Mouse (Mus musculus): Measurements from ENCODE around the gene Ncaph. TPM values are rescaled to one million over a fixed set of nuclear protein-coding genes. Genes with fewer than 3 reads are reported as not detected.
"Not testable (repeated sequence)": the region's sequence is repeated elsewhere in the genome, so short reads cannot be mapped to it uniquely, and the experiment has no call there.

Gene Ncaph
- polyA plus RNA-seq, 1 experiment from 2014 or later: 82.5 TPM

- Histone ChIP-seq H3K4me1 (replicated peaks; ENCODE audit: control insufficient read depth, insufficient read depth, low read length) (peaks cover 14% of the 10 kb centered on the region), H3K27me3 (replicated peaks; ENCODE audit: control insufficient read depth, insufficient read depth, low read length) (no peaks in the 10 kb centered on the region), H3K9ac (ENCODE audit: low read length) (no peak overlapping the region), H3K36me3 (ENCODE audit: control insufficient read depth, insufficient read depth, low read length) (peaks cover 36% of the 10 kb centered on the region), H3K4me2 (ENCODE audit: low read length) (no peak overlapping the region), H3K4me3 (ENCODE audit: low read depth, low read length) (no peak overlapping the region), H3K9me3 (ENCODE audit: control insufficient read depth, low read length) (no peaks in the 10 kb centered on the region), H3K27ac (ENCODE audit: low read depth) (no peak overlapping the region)
- no peak for DNase-seq (ENCODE audit: low spot score)
- 84% methylated on average over 5 of the region's 5 CpGs for WGBS
- no peak for ATAC-seq (replicated peaks; ENCODE audit: low FRiP score, low TSS enrichment, low read depth)
Measured at GRCm38 (mm10) chr2:127128926-127129325, 4.8 kb downstream of the Ncaph start.

GRCm38 (mm10) chr2:127121591-127122235 lies 12.0 kb downstream of the Ncaph start:
- no peak for DNase-seq (ENCODE audit: low spot score)
- H3K27ac ChIP-seq (ENCODE audit: low read depth): no peak overlapping the region
- 92% methylated on average over 8 of the region's 8 CpGs for WGBS
- H3K9ac ChIP-seq (ENCODE audit: low read length): no peak overlapping the region
- peaks cover 87% of the 10 kb centered on the region for H3K36me3 ChIP-seq (ENCODE audit: control insufficient read depth, insufficient read depth, low read length)
- H3K9me3 ChIP-seq (ENCODE audit: control insufficient read depth, low read length): no peaks in the 10 kb centered on the region
- H3K4me3 ChIP-seq (ENCODE audit: low read depth, low read length): no peak overlapping the region
- H3K4me1 ChIP-seq (replicated peaks; ENCODE audit: control insufficient read depth, insufficient read depth, low read length): no peaks in the 10 kb centered on the region
- no peak for ATAC-seq (replicated peaks; ENCODE audit: low FRiP score, low TSS enrichment, low read depth)
- no peaks in the 10 kb centered on the region for H3K27me3 ChIP-seq (replicated peaks; ENCODE audit: control insufficient read depth, insufficient read depth, low read length)
- H3K4me2 ChIP-seq (ENCODE audit: low read length): no peak overlapping the region

GRCm38 (mm10) chr2:127108986-127109385 lies 24.8 kb downstream of the Ncaph start:
- no peak overlapping the region for H3K4me2 ChIP-seq (ENCODE audit: low read length)
- H3K4me3 ChIP-seq (ENCODE audit: low read depth, low read length): no peak overlapping the region
- no peak overlapping the region for H3K27ac ChIP-seq (ENCODE audit: low read depth)
- no peaks in the 10 kb centered on the region for H3K27me3 ChIP-seq (replicated peaks; ENCODE audit: control insufficient read depth, insufficient read depth, low read length)
- ATAC-seq (replicated peaks; ENCODE audit: low FRiP score, low TSS enrichment, low read depth): no peak
- peaks cover 78% of the 10 kb centered on the region for H3K36me3 ChIP-seq (ENCODE audit: control insufficient read depth, insufficient read depth, low read length)
- DNase-seq (ENCODE audit: low spot score): no peak
- no peaks in the 10 kb centered on the region for H3K9me3 ChIP-seq (ENCODE audit: control insufficient read depth, low read length)
- no peaks in the 10 kb centered on the region for H3K4me1 ChIP-seq (replicated peaks; ENCODE audit: control insufficient read depth, insufficient read depth, low read length)
- no peak overlapping the region for H3K9ac ChIP-seq (ENCODE audit: low read length)
- WGBS: 93% methylated on average over 4 of the region's 4 CpGs

DNA sequence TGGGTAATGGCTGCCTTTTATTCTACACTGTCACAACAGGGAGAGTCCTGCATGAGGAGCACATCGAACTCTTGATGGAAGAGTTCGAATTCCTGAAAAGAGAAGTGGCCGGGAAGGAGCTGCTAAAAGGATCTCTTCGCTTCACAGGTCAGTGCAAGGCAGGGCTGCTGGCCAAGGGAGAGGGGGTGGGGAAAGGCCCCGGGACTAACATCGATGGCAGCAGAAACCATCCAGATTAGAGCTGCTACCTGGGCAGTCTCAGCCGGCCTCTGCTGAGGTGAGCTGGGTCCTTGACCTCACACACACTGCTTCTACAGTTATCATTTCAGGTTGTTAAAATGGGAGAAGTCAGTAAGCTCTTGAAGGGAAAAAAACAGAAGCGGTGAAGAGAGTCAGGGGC lies 41.8 kb downstream of the Ncaph start:
- Histone ChIP-seq H3K9ac (ENCODE audit: low read length) (no peak overlapping the region), H3K9me3 (ENCODE audit: control insufficient read depth, low read length) (no peaks in the 10 kb centered on the region), H3K27me3 (replicated peaks; ENCODE audit: control insufficient read depth, insufficient read depth, low read length) (no peaks in the 10 kb centered on the region), H3K36me3 (ENCODE audit: control insufficient read depth, insufficient read depth, low read length) (peaks cover 5% of the 10 kb centered on the region; the same call in 1 of the 2 replicates), H3K27ac (ENCODE audit: low read depth) (no peak overlapping the region), H3K4me1 (replicated peaks; ENCODE audit: control insufficient read depth, insufficient read depth, low read length) (no peaks in the 10 kb centered on the region), H3K4me3 (ENCODE audit: low read depth, low read length) (no peak overlapping the region), H3K4me2 (ENCODE audit: low read length) (no peak overlapping the region)
- 58% methylated on average over 8 of the region's 8 CpGs for WGBS
- ATAC-seq (replicated peaks; ENCODE audit: low FRiP score, low TSS enrichment, low read depth): no peak
- no peak for DNase-seq (ENCODE audit: low spot score)

DNA sequence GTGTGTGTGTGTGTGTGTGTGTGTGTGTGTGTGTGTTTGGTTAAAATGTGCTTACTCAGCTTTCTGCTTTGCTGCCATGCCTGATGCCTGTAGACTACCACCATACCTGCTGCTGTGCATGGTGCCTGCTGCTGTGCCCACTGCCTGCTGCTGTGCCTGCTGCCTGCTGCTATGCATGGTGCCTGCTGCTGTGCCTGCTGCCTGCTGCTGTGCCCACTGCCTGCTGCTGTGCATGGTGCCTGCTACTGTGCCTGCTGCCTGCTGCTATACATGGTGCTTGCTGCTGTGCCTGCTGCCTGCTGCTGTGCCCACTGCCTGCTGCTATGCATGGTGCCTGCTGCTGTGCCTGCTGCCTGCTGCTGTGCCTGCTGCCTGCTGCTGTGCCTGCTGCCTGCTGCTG lies 43.6 kb downstream of the Ncaph start:
- not testable (repeated sequence) for H3K4me2 ChIP-seq (ENCODE audit: low read length); H3K4me1 ChIP-seq (replicated peaks; ENCODE audit: control insufficient read depth, insufficient read depth, low read length); H3K36me3 ChIP-seq (ENCODE audit: control insufficient read depth, insufficient read depth, low read length); H3K9ac ChIP-seq (ENCODE audit: low read length); H3K27ac ChIP-seq (ENCODE audit: low read depth); H3K4me3 ChIP-seq (ENCODE audit: low read depth, low read length); DNase-seq (ENCODE audit: low spot score); H3K27me3 ChIP-seq (replicated peaks; ENCODE audit: control insufficient read depth, insufficient read depth, low read length); ATAC-seq (replicated peaks; ENCODE audit: low FRiP score, low TSS enrichment, low read depth); H3K9me3 ChIP-seq (ENCODE audit: control insufficient read depth, low read length)

GRCm38 (mm10) chr2:127086235-127086634 lies 47.5 kb downstream of the Ncaph start:
- 93% methylated on average over 5 of the region's 5 CpGs for whole genome bisulfite sequencing
- Histone ChIP-seq H3K4me3 (ENCODE audit: low read depth, low read length) (no peak overlapping the region), H3K4me2 (ENCODE audit: low read length) (no peak overlapping the region), H3K9me3 (ENCODE audit: control insufficient read depth, low read length) (no peaks in the 10 kb centered on the region), H3K27ac (ENCODE audit: low read depth) (no peak overlapping the region), H3K27me3 (replicated peaks; ENCODE audit: control insufficient read depth, insufficient read depth, low read length) (no peaks in the 10 kb centered on the region), H3K4me1 (replicated peaks; ENCODE audit: control insufficient read depth, insufficient read depth, low read length) (no peaks in the 10 kb centered on the region), H3K9ac (ENCODE audit: low read length) (no peak overlapping the region), H3K36me3 (ENCODE audit: control insufficient read depth, insufficient read depth, low read length) (0 out of 2 replicates have a peak, but pooled peaks cover 3% of the 10 kb centered on the region)
- no peak for ATAC-seq (replicated peaks; ENCODE audit: low FRiP score, low TSS enrichment, low read depth)
- DNase-seq (ENCODE audit: low spot score): no peak

GRCm38 (mm10) chr2:127080591-127081218 lies 53.0 kb downstream of the Ncaph start:
- WGBS: 91% methylated on average over 11 of the region's 11 CpGs
- Histone ChIP-seq H3K27ac (ENCODE audit: low read depth) (no peak overlapping the region), H3K9ac (ENCODE audit: low read length) (no peak overlapping the region), H3K4me2 (ENCODE audit: low read length) (no peak overlapping the region), H3K9me3 (ENCODE audit: control insufficient read depth, low read length) (no peaks in the 10 kb centered on the region), H3K4me1 (replicated peaks; ENCODE audit: control insufficient read depth, insufficient read depth, low read length) (no peaks in the 10 kb centered on the region), H3K27me3 (replicated peaks; ENCODE audit: control insufficient read depth, insufficient read depth, low read length) (no peaks in the 10 kb centered on the region), H3K4me3 (ENCODE audit: low read depth, low read length) (no peak overlapping the region), H3K36me3 (ENCODE audit: control insufficient read depth, insufficient read depth, low read length) (no peaks in the 10 kb centered on the region)
- no peak for ATAC-seq (replicated peaks; ENCODE audit: low FRiP score, low TSS enrichment, low read depth)
- no peak for DNase-seq (ENCODE audit: low spot score)

- no peak overlapping the region for H3K27ac ChIP-seq (ENCODE audit: low read depth)
- 91% methylated on average over 11 of the region's 11 CpGs for WGBS
- no peak for DNase-seq (ENCODE audit: low spot score)
- no peaks in the 10 kb centered on the region for H3K27me3 ChIP-seq (replicated peaks; ENCODE audit: control insufficient read depth, insufficient read depth, low read length)
- no peak overlapping the region for H3K9ac ChIP-seq (ENCODE audit: low read length)
- no peak overlapping the region for H3K4me2 ChIP-seq (ENCODE audit: low read length)
- no peak overlapping the region for H3K4me3 ChIP-seq (ENCODE audit: low read depth, low read length)
- no peak for ATAC-seq (replicated peaks; ENCODE audit: low FRiP score, low TSS enrichment, low read depth)
- no peaks in the 10 kb centered on the region for H3K36me3 ChIP-seq (ENCODE audit: control insufficient read depth, insufficient read depth, low read length)
- H3K9me3 ChIP-seq (ENCODE audit: control insufficient read depth, low read length): no peaks in the 10 kb centered on the region
- H3K4me1 ChIP-seq (replicated peaks; ENCODE audit: control insufficient read depth, insufficient read depth, low read length): no peaks in the 10 kb centered on the region
Measured at GRCm38 (mm10) chr2:127079881-127080590, 53.7 kb downstream of the Ncaph start.
